Mouse (Mus musculus) c-Kit-positive CD71-positive TER-119-positive erythroid progenitor cells, embryonic 14.5 days (primary cell): ENCODE data around the gene Ninj1.
A peak's percentile ranks its signal among the peaks of the same experiment; 100 is the strongest.

Experiments used
- DNase-seq: peaks from one replicate; pipeline ENCODE4 v3.0.0-alpha.2; 2013; ENCODE audit warnings: low spot score

Gene Ninj1

DNA sequence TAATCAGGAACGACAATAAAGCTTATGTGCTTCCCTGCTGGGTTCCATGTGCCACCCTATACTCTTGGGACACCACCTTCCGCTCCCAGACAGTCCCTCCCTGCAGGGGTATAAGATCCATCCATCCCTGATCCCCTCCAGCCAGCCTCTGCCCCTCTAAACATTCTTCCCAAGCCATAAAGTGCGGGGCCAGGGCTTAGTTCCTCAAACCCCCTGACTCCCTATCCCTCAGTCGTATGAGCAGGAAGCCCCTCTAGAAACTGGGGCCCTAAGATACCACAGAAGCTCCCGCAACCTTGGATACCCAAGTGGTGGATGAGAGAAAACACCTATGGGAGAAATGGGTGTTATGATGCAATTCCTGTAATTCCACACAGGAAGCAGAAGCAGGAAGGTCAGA is 8.9 kb downstream of the Ninj1 start:
- DNase-seq: no peak

DNA sequence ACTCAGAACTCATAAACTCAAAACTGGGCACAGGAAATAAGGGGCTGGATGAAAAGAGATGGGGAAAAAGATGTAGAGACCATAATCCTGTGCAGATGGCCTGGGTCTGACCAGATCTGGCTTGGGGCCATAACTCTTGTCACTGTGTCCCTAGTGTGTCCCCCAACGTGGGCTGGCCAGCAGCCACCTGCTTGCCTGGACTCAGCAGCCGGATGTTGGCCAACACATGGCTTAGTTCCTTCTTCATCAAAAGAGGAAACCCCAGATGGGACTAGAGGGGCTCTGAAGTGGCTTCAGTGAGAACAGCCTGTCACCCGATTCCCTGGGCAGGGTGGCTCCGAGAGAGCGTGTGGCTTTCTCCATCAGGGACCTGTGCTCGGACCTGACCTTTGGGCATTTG is 9.5 kb downstream of the Ninj1 start:
- no peak for DNase-seq

DNA sequence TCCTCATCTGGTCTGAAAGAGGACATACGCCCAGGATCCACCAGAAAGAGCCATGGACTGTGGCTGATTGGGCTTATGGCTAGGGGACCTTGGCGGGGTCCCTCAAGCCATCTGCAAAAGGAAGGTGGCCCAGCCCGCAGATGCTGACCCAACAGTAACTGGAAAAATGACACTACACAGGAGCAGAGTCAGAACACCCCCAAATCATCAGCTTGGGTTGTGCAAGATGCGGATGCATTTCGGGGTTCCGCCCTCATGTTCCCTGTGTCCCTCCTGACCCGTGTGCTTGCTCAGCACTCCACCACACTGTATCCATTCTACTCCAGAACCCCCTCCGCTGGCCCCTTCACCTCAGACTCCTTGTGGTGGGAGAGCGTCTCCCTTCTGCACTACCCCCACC is 11.4 kb downstream of the Ninj1 start:
- no peak for DNase-seq

DNA sequence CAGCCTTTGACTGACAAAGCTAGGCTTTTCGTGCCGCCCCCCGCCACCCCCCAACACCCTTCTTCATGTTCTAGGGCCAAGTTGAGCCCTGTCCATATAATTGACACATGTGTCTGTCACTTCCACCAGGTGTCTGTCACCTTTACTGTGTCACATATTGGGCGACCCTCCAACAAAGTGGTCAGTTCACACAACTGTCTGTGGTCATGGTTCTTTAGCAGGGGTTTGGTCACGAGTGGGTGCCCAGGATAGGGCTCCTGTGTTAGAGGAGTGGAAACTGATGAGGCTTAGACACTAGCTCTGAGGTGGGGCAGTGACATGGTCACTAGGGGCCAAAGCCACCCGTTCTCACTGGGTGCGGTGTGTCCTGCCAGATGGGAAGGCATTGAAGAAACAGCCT is 12.6 kb downstream of the Ninj1 start:
- no peak for DNase-seq

DNA sequence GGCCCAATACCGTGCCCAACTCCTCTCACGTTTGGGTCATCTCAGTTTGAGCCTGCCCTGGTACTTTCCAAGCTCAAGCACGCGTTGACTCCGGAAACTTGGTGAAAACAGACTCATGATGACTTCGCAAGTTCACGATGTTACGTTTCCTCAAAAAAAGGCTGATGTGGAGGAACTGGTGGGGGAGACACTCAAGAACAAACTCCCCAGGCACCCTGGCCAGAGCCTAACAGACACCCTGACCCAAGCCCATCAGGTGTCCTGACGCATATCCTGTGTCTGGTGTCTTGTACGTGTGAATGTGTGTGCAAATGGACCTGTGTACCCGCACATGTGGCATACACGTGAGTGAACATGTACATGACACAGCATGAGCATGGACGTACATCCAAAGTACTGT is 13.4 kb downstream of the Ninj1 start:
- DNase-seq: no peak

DNA sequence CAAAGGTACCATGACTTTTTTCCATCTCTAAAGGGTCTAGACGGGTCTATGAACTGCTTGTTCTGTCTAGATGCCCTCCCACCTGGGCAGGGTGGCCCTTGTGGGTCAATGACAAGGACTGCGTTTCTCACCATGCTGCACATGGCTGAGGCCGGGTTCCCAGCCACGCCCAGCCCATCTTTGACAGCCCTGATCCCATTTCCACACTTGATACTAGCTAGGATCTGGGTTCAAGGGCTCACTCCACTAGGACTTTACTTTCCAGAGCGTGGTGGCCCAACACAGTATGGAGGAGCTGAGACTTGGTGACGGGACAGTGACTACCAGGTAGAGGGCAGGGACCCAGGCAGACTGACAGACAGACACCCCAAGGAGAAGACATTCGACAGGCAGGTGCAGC is 15.3 kb downstream of the Ninj1 start:
- DNase-seq: no peak

DNA sequence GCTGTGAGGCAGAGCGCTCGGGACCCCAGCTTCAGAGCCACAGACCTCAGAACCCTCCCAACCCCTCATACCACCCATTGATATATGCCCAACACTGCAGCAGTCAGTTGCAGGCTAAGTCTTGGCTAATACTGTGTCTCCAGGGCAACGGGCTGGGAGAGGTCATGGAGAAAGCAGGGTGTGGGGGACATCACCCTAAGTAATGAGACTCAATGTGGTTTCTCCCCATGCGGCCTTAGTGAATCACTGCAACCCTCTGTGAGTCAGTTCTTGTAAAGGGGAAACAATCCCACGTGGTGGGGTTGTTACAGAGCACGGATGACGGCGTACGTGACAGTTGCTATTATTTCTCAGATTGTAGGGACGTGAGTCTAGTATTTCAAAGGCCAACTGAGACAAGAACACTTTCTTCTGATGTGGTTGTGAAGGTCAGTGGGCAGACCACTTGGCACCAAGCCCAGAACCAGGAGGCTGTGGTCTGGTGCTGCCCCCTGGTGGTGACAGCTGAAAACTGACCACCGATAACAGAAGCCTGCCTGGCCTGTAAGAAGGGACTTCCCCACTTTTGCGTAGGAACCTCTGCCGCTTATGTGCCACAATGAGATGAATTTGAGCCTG is 18.2 kb downstream of the Ninj1 start:
- DNase-seq: peak; percentile 64

DNA sequence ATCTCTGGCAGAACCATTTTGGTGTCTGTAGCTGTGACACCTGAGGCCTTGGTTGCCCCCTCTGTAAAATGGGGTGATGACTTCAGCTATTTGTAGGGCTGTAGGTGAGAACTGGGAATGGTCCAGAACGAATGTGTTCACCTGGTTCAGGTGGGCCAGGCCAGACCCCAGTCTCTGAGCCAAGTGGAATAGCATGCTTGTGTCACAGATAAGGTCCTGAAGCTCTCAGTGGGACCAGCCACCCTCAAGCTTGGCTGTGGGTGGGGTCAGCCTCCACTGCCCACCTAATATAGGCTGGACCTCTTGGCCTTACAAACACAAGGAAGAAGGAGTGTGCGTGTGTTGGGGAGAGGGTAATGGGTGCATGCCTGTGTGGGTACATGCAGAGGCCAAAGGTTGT is 19.1 kb downstream of the Ninj1 start:
- no peak for DNase-seq

DNA sequence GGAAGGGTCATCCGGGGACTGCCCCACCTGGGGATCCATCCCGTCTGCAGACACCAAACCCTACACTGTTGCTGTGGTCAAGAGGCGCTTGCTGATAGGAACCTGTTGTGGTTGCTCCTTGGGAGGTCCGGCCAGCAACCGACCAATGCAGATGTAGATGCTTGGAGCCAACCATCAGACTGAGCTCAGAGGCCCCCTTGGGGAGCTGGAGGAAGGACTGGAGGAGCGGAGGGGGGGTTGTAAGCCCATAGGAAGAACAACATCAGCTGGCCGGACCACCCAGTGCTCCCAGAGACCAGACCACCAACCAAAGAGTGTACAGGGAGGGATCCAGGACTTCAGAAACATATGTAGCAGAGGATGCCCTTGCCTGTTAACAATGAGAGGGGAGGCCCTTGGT is 22.0 kb downstream of the Ninj1 start:
- no peak for DNase-seq

DNA sequence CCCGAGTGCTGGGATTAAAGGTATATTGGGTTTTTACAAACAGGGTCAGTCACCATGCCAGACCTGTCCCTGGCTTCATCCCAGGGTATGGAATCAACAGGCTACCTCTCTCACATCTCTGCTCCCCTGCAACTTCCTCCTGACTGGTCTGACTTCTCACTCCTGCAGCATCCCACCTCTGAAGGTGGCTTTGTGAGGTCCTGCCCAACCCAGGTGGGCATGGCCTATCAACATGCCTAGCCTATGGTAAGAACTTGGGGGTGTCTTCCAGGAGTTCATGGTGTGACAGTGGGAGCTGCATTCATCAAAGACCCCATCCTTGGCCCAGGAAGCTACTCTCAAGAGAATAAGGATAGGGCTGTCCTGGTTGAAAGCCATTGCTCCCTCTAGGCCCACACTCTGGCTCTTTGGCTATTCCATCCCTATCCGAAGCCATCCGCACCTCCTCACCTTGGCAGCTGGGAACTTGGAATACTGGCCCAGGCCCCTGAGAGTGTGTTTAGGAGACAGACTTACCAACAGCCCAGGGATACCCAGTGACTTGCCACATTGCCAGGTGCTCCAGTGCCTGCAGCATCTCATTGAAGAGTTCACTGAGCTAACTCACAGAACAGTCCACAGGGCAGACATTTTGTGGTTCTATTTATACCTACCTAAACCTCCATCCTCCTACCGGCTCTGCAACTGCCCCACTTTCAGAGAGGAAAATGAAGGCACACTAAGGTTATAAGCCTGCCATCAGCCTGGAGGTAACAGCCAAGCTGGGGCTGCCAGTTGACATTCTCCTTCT is 25.6 kb downstream of the Ninj1 start:
- no peak for DNase-seq

DNA sequence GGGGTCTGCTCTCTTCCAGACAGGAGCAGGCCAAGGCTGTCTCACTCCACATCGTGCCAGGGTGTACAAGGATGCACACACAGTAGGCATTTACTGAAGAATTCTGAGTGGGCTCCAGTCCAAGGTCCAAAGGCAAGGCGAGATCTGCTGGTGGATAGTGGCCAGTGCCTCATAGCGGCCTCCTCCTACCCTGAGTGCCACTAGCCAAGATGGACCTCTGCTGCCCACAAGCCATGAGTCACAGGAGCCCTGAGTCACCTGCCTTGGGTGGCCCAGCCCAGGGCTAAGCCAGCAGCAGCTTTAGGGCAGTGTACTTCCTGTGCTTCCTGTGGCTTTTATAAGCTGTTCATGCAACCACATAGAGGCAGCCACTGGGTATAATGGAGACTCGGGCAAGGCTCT is 26.2 kb downstream of the Ninj1 start:
- no peak for DNase-seq

DNA sequence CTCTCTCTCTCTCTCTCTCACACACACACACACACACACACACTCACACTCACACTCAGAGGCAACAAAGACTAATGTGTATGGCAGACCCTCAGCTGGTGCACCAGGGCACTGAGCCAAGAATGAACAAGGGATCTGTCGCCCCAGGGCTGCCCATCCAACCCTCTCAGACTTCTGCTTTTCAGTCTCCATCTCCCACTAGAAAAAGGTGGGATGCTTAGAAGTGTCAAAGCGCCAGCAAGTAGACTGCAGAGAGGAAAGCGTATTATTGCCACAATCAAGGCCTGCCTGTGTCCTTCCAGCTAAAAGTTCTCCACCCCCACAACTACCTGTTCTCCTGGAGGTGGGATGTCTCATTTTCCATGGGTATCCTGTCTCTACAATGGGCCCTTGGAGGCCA is 27.2 kb downstream of the Ninj1 start:
- no peak for DNase-seq

DNA sequence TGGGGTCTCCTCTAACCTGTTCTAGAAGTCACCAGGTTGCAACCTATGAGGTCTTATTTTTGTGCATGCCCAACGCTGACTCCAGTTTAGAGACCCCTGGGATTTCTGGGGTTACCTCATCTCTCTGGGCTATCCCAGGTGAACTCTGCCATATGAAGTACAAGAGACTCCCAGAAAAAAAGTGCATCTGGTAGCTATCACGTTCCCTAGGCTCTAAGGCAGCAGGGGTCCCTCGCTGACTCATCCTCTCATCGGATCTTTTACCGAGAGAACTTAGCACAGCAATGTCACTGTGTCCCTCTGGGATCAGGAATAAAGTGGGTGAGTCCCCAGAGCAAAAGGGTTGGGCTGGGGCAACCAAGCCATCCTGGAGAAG is 27.8 kb downstream of the Ninj1 start:
- no peak for DNase-seq

DNA sequence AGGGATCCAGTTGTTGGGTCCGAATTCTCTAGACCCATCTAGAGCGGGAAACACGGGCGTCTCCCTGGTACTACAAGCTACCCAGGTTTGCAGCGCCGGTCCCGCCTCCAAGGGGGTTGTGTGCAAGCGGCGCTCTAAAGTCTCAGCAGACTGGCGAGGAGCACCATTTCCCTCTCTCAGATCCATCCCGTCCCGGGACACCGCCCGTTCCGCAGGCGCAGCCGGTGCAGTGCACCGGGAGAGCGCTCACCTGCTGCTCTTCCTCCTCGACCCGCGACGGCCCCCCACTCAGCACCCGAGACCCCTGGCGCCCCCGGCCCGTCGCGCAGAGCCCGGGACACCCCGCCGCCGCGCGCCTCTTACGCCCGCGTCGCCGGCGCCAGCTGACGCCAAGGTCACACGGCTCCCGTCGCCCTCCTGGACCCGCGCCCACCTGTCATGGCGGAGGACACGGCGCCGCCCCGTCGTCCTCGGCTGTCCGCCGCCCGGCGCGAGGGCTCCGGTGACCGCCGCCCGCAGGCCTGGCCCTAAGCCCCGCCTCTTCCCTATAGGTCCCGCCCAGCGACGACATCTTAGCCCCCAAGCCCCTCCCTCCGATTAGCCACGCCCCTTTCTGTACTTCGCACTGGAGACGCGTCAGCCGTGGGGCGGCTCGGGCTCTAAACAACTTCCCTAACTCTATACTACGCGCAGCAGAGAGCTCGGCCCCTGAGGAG is 28.4 kb downstream of the Ninj1 start, which contains the start of gene Card19:
Gene Card19, minus strand, starts transcription at position 534 of the 716 bp plus-strand sequence.
- DNase-seq: peak; percentile 94

DNA sequence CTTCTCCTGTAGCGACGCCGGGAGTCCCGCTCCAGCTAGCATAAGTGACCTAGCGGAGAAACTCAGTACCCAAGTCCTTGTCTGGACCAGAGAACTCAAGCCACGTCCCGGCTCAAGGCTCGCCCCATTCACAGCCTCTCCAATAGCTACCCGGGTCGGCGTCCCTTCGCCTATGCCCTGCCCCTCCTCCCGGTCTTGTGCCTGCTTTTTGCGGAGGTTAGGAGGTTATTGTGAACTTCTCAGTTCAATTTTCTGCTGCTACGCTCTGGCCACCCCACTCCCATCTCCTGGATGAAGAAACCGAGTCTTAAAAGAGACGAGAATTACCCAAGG is 28.9 kb downstream of the Ninj1 start:
- DNase-seq: no peak

DNA sequence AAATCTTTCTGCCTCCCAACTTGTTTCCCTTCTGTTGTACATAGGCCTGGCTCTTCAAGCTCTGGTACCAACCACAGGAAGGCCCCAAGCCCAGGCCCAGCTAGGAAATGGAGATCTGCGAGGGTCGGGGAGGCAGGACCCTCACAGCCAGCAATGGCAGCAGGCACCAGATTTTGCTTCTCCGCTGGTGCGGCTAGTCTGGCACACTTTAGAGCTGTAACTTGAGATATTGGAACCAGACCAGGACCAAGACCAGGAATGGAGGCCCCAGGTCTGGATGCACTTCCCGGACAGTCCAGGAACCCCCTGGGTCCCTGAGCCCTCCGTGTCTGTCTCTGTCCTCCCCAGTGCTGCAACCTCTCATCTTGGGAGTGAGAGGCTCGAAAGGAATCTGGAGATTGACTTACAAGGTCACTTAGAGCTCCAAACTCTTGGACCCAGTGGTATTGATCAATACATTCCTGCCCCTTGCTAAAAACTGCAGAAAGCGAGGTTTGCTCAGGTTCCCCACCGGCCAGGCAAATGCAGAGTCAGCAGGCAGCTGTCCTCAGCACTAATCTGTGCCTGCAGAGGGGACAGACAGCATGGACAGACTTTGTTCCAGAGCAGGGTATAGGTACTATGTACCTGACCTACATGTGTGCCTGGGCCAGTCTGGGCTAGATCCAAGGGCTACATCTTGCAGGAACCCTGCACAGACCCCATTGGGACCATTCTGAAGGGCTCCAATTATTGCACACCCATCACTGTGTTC is 29.7 kb downstream of the Ninj1 start:
- no peak for DNase-seq

DNA sequence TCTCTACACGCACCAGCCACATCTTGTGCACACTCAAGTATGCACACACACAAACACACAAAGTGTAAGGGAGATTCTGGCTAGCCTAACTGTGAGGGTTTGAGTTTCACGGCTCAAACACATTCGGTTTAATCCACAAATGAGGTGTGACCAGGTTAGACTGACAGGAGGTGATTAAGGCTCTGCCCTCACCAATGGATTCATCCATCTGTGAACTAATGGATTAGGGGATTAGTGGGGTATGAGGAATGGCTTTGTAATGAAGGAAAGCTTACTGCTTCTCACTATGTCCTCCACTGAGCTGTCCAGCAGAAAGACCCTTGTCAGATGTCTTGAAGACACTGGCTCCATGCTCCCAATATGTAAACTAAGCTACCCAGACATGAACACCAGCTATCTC is 31.4 kb downstream of the Ninj1 start:
- DNase-seq: no peak

DNA sequence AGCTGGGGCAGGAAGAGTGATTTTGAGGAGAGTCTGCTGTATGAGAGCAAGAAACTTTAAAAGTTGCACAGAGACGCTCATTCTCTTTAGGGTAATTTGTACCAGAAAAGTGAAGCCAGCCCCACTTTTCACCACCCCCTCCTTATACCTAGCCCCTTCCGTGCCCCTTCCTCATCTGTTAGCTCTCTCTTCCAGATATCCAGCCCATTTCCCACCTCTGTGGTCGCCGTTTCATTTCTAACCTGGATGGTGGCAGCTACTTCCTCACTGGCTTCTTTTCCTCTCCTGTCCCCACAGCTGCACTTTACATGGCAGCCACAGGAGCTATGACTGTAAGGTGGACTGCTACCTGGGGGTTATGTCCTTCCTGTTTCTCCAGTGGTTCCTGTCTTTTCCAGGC is 32.1 kb downstream of the Ninj1 start:
- no peak for DNase-seq

DNA sequence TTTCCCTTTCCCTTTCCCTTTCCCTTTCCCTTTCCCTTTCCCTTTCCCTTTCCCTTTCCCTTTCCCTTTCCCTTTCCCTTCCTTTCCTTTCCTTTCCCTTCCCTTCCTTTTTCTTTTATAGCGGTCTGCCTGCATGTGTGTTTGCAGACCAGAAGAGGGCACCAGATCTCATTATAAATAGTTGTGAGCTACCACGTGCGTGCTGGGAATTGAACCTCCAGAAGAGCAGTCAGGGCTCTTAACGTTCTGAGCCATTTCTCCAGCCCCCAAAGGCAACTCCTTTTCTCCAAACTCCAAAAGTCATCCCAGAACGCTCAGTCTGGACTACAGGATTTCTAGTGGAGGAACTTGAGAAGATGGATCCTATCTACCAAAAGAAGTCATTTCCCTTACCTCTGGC is 33.6 kb downstream of the Ninj1 start:
- no peak for DNase-seq

DNA sequence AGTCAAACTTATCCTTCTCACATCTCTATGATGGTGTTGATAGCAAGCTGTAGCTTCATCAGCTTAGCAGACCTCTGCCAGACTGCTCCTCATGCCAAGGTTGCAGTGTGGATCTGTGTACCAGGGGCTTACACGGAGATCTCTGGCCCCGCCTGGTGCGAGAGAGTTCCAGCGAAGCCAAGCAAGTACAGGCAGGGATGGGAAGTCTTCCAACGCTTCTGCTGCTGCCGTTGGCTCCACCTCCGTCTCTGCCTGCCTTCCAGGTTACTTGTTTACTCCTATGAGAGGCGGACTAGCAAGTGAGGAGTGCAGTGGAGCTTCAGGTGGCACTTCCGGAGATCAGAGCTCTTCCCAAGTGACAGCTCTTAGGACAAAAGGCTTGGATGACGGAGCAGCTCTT is 37.0 kb downstream of the Ninj1 start:
- DNase-seq: no peak

DNA sequence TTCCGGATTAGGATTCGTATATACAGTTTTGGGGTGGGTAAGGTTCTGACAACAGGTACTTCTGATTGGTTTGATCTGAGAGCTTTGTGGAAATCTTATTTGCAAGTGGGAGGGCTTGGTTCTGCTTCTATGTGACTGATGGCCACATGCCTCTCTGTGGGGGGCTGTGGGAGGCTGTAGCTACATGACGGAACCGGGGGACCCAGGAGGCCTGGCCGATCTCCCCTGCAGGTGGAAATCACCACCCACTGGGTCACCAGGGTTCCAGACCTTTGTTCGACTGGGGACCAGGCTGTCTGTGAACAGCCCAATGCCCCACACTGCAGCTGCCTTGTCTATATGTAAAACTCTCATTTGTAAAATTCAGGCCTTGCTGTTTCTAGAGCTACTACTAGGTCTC is 37.4 kb downstream of the Ninj1 start:
- no peak for DNase-seq

DNA sequence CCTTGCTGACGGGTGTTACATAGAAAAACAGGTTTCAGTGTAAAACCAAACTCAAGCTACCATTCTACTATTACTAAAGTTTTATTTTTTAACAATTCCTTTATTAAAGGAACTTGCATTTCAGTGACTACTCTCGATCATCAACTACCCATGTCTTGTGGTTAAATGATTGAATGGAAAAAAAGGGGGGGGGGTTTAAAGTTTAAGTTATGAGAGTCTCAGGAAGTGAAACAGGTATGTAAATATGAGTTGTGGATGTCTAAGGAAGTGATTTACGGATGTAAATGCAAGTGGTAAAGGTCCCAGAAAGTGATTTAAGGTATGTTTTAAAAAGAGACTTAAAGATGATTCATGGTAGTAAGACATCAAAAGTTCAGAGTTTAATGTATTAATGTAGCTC is 37.9 kb downstream of the Ninj1 start:
- DNase-seq: no peak

DNA sequence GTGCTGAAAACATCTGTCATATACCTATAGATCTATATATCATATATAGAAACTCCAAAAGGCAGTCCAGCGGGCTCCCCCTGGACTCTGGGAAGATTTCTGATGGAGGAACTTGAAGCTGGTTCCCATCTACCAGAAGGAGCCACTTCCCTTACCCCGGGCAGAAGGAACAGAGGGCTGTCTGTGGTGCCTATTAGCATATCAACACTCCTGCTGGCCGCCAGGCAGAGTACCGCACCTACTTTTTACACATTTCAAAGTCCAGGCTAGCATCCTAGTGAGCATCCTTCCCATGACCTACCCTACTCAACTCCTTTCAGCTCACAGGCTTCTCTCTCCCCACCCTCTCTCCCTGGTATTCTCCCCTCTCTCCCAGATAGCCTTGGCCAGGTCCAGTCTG is 38.3 kb downstream of the Ninj1 start:
- DNase-seq: no peak
